21 mouse cellular contexts compared by ENCODE assay signal in genomic region chr6:147127239-147127638, GRCm38 (mm10). TPM values are rescaled to one million over a fixed set of nuclear protein-coding genes. Genes with fewer than 3 reads are reported as not detected.
"Had no signal": no experiment of that assay in that cellular context is flagged by ENCODE, and none has a peak within 500 bp of the region (broad histone marks: within the 10 kb centered on the region; RNA-seq: fewer than 3 reads in every experiment).

No protein-coding gene starts in this region.

- DNase-seq: kidney, adult 18-20 months; kidney, adult 9 months; kidney, postnatal 10 days; kidney, postnatal 36 days; left cerebral cortex, postnatal 4 days; liver; lung, adult 18-20 months; lung, postnatal 10 days; lung, postnatal 36 days; thymus, postnatal 25 days had no signal

- H3K4me2 ChIP-seq: liver, embryonic 12.5 days; liver, embryonic 15.5 days; lung, embryonic 15.5 days; midbrain, embryonic 13.5 days; neural tube, embryonic 13.5 days had no signal

- H3K36me3 ChIP-seq: liver, embryonic 12.5 days; liver, embryonic 15.5 days; lung, embryonic 15.5 days; midbrain, embryonic 10.5 days; midbrain, embryonic 13.5 days; neural tube, embryonic 13.5 days had no signal

- H3K4me3 ChIP-seq: liver, embryonic 12.5 days; liver, embryonic 15.5 days; lung, embryonic 15.5 days; megakaryocyte, embryonic 14.5 days; midbrain, embryonic 10.5 days; midbrain, embryonic 13.5 days; myocyte; neural tube, embryonic 13.5 days had no signal

- H3K9ac ChIP-seq: liver, embryonic 12.5 days; liver, embryonic 15.5 days; lung, embryonic 15.5 days; midbrain, embryonic 13.5 days; neural tube, embryonic 13.5 days had no signal

- H3K9me3 ChIP-seq: liver, embryonic 12.5 days; liver, embryonic 15.5 days; lung, embryonic 15.5 days; midbrain, embryonic 10.5 days; midbrain, embryonic 13.5 days; neural tube, embryonic 13.5 days had no signal

- H3K4me1 ChIP-seq: liver, embryonic 12.5 days; liver, embryonic 15.5 days; lung, embryonic 15.5 days; midbrain, embryonic 10.5 days; midbrain, embryonic 13.5 days; neural tube, embryonic 13.5 days had no signal

- H3K27me3 ChIP-seq: liver, embryonic 12.5 days; liver, embryonic 15.5 days; lung, embryonic 15.5 days; midbrain, embryonic 13.5 days; neural tube, embryonic 13.5 days had no signal

- ATAC-seq: liver, embryonic 12.5 days; midbrain, embryonic 13.5 days; midbrain, embryonic 16.5 days had no signal

- H3K27ac ChIP-seq: liver, embryonic 12.5 days; liver, embryonic 15.5 days; lung, embryonic 15.5 days; midbrain, embryonic 10.5 days; midbrain, embryonic 13.5 days; neural tube, embryonic 13.5 days had no signal

RNA-seq across cellular contexts. Expression of gene Mansc4, which starts 40.4 kb away (rescaled TPM):
- total RNA-seq: monocyte, adult 5-6 weeks; neutrophil, adult 5-6 weeks had no signal
